Mouse (Mus musculus): Measurements from ENCODE around the gene Ifitm5.

GRCm38 (mm10) chr7:140953800-140954732 lies 4.0 kb upstream of the Ifitm5 start:
- TF ChIP-seq CTCF (IDR thresholded peaks at IDR 0.05; ENCODE audit: low read depth), result no peak
- TF ChIP-seq EP300 (optimal IDR thresholded peaks at IDR 0.05), result no peak

Measured in stomach, postnatal 0 days (tissue).